Mouse (Mus musculus): Measurements from ENCODE around the gene Atf6. TPM values are rescaled to one million over a fixed set of nuclear protein-coding genes. Genes with fewer than 3 reads are reported as not detected.

Gene Atf6
- total and polyA plus RNA-seq, 2 experiments from 2014 or later, result 13.0 to 41.5 TPM

- H3K27ac ChIP-seq (ENCODE audit: low read depth), result no peak overlapping the region
- ATAC-seq (ENCODE audit: insufficient read depth, low read depth) (no peak), DNase-seq (ENCODE audit: low spot score) (no peak)
- TF ChIP-seq CTCF (IDR thresholded peaks at IDR 0.05; ENCODE audit: low read depth) (no peak), EP300 (IDR thresholded peaks at IDR 0.05; ENCODE audit: low read depth) (no peak)
- no peaks in the 10 kb centered on the region; the same call in 1 of the 2 replicates for H3K4me1 ChIP-seq (ENCODE audit: control insufficient read depth, insufficient read depth)
- no peaks in the 10 kb centered on the region for H3K27me3 ChIP-seq (ENCODE audit: control insufficient read depth, insufficient read depth, low read length)
- H3K36me3 ChIP-seq (replicated peaks; ENCODE audit: control insufficient read depth, insufficient read depth, low read length), result 0 out of 2 replicates have a peak, but pooled peaks cover 6% of the 10 kb centered on the region
- no peak overlapping the region for H3K4me3 ChIP-seq (ENCODE audit: low read depth, low read length)
- H3K9me3 ChIP-seq (replicated peaks; ENCODE audit: control insufficient read depth, low read length), result no peaks in the 10 kb centered on the region
- H3K4me2 ChIP-seq (ENCODE audit: low read depth, low read length), result no peak overlapping the region
- no peak overlapping the region for H3K9ac ChIP-seq (replicated peaks; ENCODE audit: low read depth, low read length)
- 82% methylated on average over 5 of the region's 5 CpGs for WGBS
These were observed 121.0 kb downstream of the Atf6 start for GRCm38 (mm10) chr1:170746523-170746922.

- 63% methylated on average over 5 of the region's 5 CpGs for WGBS
- no peak overlapping the region for H3K27ac ChIP-seq (ENCODE audit: low read depth)
- H3K4me2 ChIP-seq (ENCODE audit: low read depth, low read length), result no peak overlapping the region
- ATAC-seq (ENCODE audit: insufficient read depth, low read depth) (no peak), DNase-seq (ENCODE audit: low spot score) (no peak)
- no peak overlapping the region for H3K9ac ChIP-seq (replicated peaks; ENCODE audit: low read depth, low read length)
- H3K9me3 ChIP-seq (replicated peaks; ENCODE audit: control insufficient read depth, low read length), result no peaks in the 10 kb centered on the region
- no peak overlapping the region for H3K4me3 ChIP-seq (ENCODE audit: low read depth, low read length)
- no peaks in the 10 kb centered on the region for H3K27me3 ChIP-seq (ENCODE audit: control insufficient read depth, insufficient read depth, low read length)
- H3K4me1 ChIP-seq (ENCODE audit: control insufficient read depth, insufficient read depth), result no peaks in the 10 kb centered on the region
- H3K36me3 ChIP-seq (replicated peaks; ENCODE audit: control insufficient read depth, insufficient read depth, low read length), result 0 out of 2 replicates have a peak, but pooled peaks cover 6% of the 10 kb centered on the region
- TF ChIP-seq EP300 (IDR thresholded peaks at IDR 0.05; ENCODE audit: low read depth), result no peak
- no peak for TF ChIP-seq CTCF (IDR thresholded peaks at IDR 0.05; ENCODE audit: low read depth)
These were observed 125.9 kb downstream of the Atf6 start for GRCm38 (mm10) chr1:170741497-170742246.

- Histone ChIP-seq H3K27ac (ENCODE audit: low read depth) (no peak overlapping the region), H3K36me3 (replicated peaks; ENCODE audit: control insufficient read depth, insufficient read depth, low read length) (no peaks in the 10 kb centered on the region), H3K9ac (replicated peaks; ENCODE audit: low read depth, low read length) (no peak overlapping the region), H3K27me3 (ENCODE audit: control insufficient read depth, insufficient read depth, low read length) (no peaks in the 10 kb centered on the region), H3K9me3 (replicated peaks; ENCODE audit: control insufficient read depth, low read length) (no peaks in the 10 kb centered on the region), H3K4me2 (ENCODE audit: low read depth, low read length) (no peak overlapping the region), H3K4me1 (ENCODE audit: control insufficient read depth, insufficient read depth) (no peaks in the 10 kb centered on the region), H3K4me3 (ENCODE audit: low read depth, low read length) (no peak overlapping the region)
- 80% methylated on average over 3 of the region's 3 CpGs for WGBS
- ATAC-seq (ENCODE audit: insufficient read depth, low read depth) (no peak), DNase-seq (ENCODE audit: low spot score) (no peak)
- TF ChIP-seq EP300 (IDR thresholded peaks at IDR 0.05; ENCODE audit: low read depth), result no peak
- TF ChIP-seq CTCF (IDR thresholded peaks at IDR 0.05; ENCODE audit: low read depth), result no peak
These were observed 132.7 kb downstream of the Atf6 start for GRCm38 (mm10) chr1:170734866-170735265.

- TF ChIP-seq EP300 (IDR thresholded peaks at IDR 0.05; ENCODE audit: low read depth) (no peak), CTCF (IDR thresholded peaks at IDR 0.05; ENCODE audit: low read depth) (no peak)
- H3K9ac ChIP-seq (replicated peaks; ENCODE audit: low read depth, low read length), result no peak overlapping the region
- DNase-seq (ENCODE audit: low spot score), result no peak
- ATAC-seq (ENCODE audit: insufficient read depth, low read depth), result no peak
- H3K36me3 ChIP-seq (replicated peaks; ENCODE audit: control insufficient read depth, insufficient read depth, low read length), result no peaks in the 10 kb centered on the region
- no peaks in the 10 kb centered on the region for H3K27me3 ChIP-seq (ENCODE audit: control insufficient read depth, insufficient read depth, low read length)
- H3K9me3 ChIP-seq (replicated peaks; ENCODE audit: control insufficient read depth, low read length), result no peaks in the 10 kb centered on the region
- no peak overlapping the region for H3K4me2 ChIP-seq (ENCODE audit: low read depth, low read length)
- no peaks in the 10 kb centered on the region for H3K4me1 ChIP-seq (ENCODE audit: control insufficient read depth, insufficient read depth)
- H3K4me3 ChIP-seq (ENCODE audit: low read depth, low read length), result no peak overlapping the region
- WGBS, result 92% methylated on average over 2 of the region's 2 CpGs
- H3K27ac ChIP-seq (ENCODE audit: low read depth), result no peak overlapping the region
These were observed 135.0 kb downstream of the Atf6 start for GRCm38 (mm10) chr1:170732596-170732890.

DNA sequence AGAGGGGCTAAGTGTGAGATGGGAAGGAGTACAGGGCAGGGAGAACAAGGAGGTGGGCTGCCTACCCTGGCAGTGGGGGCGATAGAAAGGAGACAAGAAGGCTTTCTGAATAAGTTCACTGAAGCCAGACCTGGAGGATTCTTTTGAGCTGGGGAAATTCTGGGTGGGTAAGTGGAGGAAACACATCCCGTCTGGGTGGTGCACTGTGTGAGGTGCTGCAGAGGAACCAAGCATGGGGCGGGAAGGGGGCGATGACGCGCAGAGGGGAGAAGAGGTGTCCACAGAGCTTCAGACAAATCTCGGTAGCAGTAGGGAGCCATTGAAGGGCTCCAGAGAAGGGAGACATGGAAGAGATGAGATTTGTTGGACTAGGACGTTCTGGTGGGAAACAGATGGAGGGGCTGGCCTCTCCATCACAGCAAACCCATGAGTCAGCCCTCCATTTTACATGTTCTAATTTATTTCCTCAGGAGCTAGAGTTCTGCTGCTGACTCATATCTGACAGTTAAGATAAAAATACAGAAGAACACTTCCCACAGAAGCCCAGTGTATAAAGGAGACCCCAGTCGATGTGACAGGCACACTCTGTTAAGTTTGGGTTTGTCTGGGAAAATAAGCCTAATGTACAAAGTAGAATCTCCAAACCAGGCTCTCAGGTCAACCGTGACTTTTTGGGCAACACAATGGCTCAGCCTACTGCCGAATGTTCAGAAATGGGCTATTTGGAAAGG is 135.5 kb downstream of the Atf6 start:
- no peaks in the 10 kb centered on the region for H3K4me1 ChIP-seq (ENCODE audit: control insufficient read depth, insufficient read depth)
- no peaks in the 10 kb centered on the region for H3K36me3 ChIP-seq (replicated peaks; ENCODE audit: control insufficient read depth, insufficient read depth, low read length)
- no peaks in the 10 kb centered on the region for H3K27me3 ChIP-seq (ENCODE audit: control insufficient read depth, insufficient read depth, low read length)
- H3K4me2 ChIP-seq (ENCODE audit: low read depth, low read length), result no peak overlapping the region
- no peaks in the 10 kb centered on the region for H3K9me3 ChIP-seq (replicated peaks; ENCODE audit: control insufficient read depth, low read length)
- no peak overlapping the region for H3K27ac ChIP-seq (ENCODE audit: low read depth)
- H3K9ac ChIP-seq (replicated peaks; ENCODE audit: low read depth, low read length), result no peak overlapping the region
- DNase-seq (ENCODE audit: low spot score) (no peak), ATAC-seq (ENCODE audit: insufficient read depth, low read depth) (no peak)
- no peak overlapping the region for H3K4me3 ChIP-seq (ENCODE audit: low read depth, low read length)
- TF ChIP-seq EP300 (IDR thresholded peaks at IDR 0.05; ENCODE audit: low read depth) (no peak), CTCF (IDR thresholded peaks at IDR 0.05; ENCODE audit: low read depth) (no peak)
- WGBS, result 74% methylated on average over 11 of the region's 11 CpGs

Data from heart, postnatal 0 days (tissue).